Mouse (Mus musculus): ENCODE results near the gene Gnaq. TPM values are rescaled to one million over a fixed set of nuclear protein-coding genes. Genes with fewer than 3 reads are reported as not detected.

Gnaq gene
- polyA plus RNA-seq, 2 experiments from 2014 or later = 18.3 to 23.3 TPM

GRCm38 (mm10) chr19:16324239-16324638, 191.6 kb downstream of the Gnaq start:
- no peak for ATAC-seq

GRCm38 (mm10) chr19:16325911-16326310, 193.3 kb downstream of the Gnaq start:
- no peak for ATAC-seq

GRCm38 (mm10) chr19:16327401-16328073, 194.9 kb downstream of the Gnaq start:
- no peak for ATAC-seq

- ATAC-seq = peak; percentile 86
Observed at GRCm38 (mm10) chr19:16328074-16328850, 195.6 kb downstream of the Gnaq start.

GRCm38 (mm10) chr19:16329056-16329455, 196.4 kb downstream of the Gnaq start:
- peak; percentile 34 for ATAC-seq

GRCm38 (mm10) chr19:16329648-16330047, 197.0 kb downstream of the Gnaq start:
- ATAC-seq = peak; percentile 19

GRCm38 (mm10) chr19:16330161-16330560, 197.5 kb downstream of the Gnaq start:
- ATAC-seq = no peak

- no peak for ATAC-seq
Observed at GRCm38 (mm10) chr19:16331047-16331446, 198.4 kb downstream of the Gnaq start.

- ATAC-seq = no peak
Observed at GRCm38 (mm10) chr19:16337866-16338530, 205.4 kb downstream of the Gnaq start.

GRCm38 (mm10) chr19:16339954-16340586, 207.4 kb downstream of the Gnaq start:
- no peak for ATAC-seq

- no peak for ATAC-seq
Observed at GRCm38 (mm10) chr19:16342702-16343101, 210.1 kb downstream of the Gnaq start.

GRCm38 (mm10) chr19:16345516-16345915, 212.9 kb downstream of the Gnaq start:
- no peak for ATAC-seq

- no peak for ATAC-seq
Observed at GRCm38 (mm10) chr19:16347037-16347436, 214.4 kb downstream of the Gnaq start.

GRCm38 (mm10) chr19:16353701-16354136, 221.1 kb downstream of the Gnaq start:
- no peak for ATAC-seq

GRCm38 (mm10) chr19:16358148-16358547, 225.5 kb downstream of the Gnaq start:
- no peak for ATAC-seq

- ATAC-seq = no peak
Observed at GRCm38 (mm10) chr19:16358905-16359304, 226.3 kb downstream of the Gnaq start.

GRCm38 (mm10) chr19:16366465-16367063, 233.9 kb downstream of the Gnaq start:
- no peak for ATAC-seq

GRCm38 (mm10) chr19:16367218-16367617, 234.6 kb downstream of the Gnaq start:
- ATAC-seq = no peak

GRCm38 (mm10) chr19:16371680-16372079, 239.0 kb downstream of the Gnaq start:
- ATAC-seq = no peak

- peak; percentile 54 for ATAC-seq
Observed at GRCm38 (mm10) chr19:16372752-16373486, 240.3 kb downstream of the Gnaq start.

GRCm38 (mm10) chr19:16375881-16376280, 243.2 kb downstream of the Gnaq start:
- no peak for ATAC-seq

GRCm38 (mm10) chr19:16378565-16378964, 245.9 kb downstream of the Gnaq start:
- ATAC-seq = no peak

Data from activated CD4-positive, CD25-positive, alpha-beta regulatory T cell, adult 4 months (primary cell).